Mouse (Mus musculus): ENCODE measurements around the gene Tgds.
A peak's percentile ranks its signal among the peaks of the same experiment; 100 is the strongest.
"Not testable (repeated sequence)": the region's sequence is repeated elsewhere in the genome, so short reads cannot be mapped to it uniquely, and the experiment has no call there.

Gene Tgds

GRCm38 (mm10) chr14:118131931-118132641 is 469 bp downstream of the Tgds start:
- DNase-seq (ENCODE audit: low spot score) = no peak

- DNase-seq (ENCODE audit: low spot score) = no peak
Measured at GRCm38 (mm10) chr14:118131472-118131871, 1.1 kb downstream of the Tgds start.

DNA sequence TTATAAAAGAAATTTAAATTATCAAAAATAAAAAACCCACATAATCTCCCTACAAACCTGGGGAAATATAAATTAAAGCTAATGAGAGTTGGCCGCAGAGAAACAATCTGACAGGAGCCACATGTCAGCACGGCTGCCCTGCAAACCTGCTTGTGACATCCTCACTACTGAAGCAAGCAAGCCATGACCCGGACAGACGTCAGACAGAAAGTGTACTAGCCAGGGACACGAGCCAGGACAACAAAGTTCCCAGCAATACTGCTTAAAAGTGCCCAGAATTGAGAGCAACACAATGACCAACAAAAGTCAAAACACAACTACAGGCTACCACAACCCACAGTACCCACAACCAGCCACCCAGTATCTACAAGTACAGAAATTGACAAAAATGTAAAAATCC is 6.3 kb downstream of the Tgds start:
- no peak for DNase-seq (ENCODE audit: low spot score)

DNA sequence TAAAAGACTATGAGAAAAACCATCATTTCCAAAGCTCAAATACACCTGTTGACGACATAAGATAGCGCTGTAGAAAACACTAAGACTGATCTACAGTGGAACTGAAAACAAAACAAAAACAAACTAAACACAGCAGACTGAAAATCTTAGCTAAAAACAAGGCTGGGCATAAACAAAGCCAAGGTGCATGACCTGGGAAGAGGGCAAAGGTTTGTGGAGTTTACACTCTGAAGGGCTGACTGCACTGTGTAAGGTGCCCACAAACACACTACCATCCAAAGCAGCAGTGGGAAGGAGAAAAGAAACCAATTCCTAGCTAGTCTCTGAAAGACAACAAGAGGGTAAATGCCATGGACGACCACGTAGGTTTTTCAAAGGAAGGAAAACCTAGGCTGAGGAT is 7.8 kb downstream of the Tgds start:
- DNase-seq (ENCODE audit: low spot score) = no peak

DNA sequence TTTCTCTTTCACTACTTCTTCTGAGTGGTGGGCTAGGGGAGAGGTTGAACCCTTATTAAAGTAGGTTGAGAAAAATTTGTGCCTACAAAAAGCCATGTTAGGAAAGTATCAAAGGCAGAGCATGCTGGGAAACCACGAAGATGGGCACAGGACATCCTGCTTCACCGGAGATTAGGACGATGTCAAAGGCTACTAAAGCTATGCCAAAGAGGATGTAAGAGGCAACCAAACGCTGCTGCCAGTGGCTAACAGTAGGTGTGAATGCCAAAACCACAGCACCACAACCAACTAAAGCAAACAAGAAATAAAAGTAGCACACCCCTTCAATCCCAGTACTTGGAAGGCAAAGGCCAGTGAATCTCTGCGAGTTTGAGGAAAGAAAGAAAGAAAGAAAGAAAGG is 8.4 kb downstream of the Tgds start:
- peak; percentile 5 for DNase-seq (ENCODE audit: low spot score)

DNA sequence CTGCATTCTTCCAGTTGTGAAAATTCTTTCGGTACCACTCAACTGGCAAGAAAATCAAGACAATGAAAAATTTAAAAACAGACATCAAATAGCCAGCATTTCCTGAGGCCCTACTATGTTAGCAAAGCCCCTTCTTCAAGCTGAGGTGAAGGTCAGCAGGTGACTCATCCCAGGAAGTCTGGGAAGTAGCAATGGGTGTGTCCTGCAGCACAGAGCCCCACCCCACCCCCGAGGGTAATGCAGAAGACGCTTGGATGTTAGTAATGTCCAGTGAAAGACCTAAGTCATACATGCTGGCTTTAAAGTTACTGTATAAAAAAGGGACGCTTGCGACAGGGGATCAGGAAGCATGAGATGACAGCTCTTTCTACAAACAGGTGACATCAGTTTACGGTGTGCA is 19.4 kb downstream of the Tgds start:
- DNase-seq (ENCODE audit: low spot score) = no peak

GRCm38 (mm10) chr14:118107479-118107878 is 25.1 kb downstream of the Tgds start:
- not testable (repeated sequence) for DNase-seq (ENCODE audit: low spot score)

DNA sequence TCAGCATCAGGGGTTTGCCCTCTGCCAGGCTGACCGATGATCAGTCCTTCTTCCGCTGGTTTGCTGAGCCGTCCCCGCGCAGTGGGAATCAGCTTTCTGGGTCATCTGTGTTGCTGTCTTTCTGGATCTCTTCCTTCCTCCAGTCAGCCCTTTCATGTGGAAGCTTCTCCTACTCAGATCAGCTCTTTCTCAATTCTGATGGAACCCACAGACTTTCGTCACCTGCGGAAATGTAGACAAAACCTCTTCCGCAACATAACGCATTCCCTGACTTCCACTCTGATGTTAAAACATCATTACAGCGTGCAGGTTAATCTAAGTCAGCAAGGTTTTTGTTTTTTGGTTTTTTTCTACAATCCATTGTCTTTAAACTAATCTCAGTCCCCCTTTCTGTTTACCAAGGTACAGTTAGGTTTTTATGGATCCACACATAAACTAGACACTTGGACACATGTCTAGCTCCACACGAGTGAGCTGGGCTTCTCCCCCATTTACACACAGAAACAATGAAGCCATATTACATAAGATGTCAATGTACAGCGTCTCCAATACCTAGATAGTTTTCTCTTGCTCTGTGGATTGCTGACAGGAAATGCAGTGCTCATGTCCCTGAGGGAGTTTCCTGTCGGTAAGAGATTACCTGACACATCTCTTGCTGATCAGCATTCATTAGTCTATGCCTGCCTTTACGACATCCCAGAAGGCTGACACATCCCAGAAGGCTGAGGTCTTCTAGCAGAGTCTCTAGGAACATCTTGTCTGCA is 31.1 kb downstream of the Tgds start:
- DNase-seq (ENCODE audit: low spot score) = no peak

- DNase-seq (ENCODE audit: low spot score) = no peak
Measured at GRCm38 (mm10) chr14:118098265-118098664, 34.3 kb downstream of the Tgds start.

DNA sequence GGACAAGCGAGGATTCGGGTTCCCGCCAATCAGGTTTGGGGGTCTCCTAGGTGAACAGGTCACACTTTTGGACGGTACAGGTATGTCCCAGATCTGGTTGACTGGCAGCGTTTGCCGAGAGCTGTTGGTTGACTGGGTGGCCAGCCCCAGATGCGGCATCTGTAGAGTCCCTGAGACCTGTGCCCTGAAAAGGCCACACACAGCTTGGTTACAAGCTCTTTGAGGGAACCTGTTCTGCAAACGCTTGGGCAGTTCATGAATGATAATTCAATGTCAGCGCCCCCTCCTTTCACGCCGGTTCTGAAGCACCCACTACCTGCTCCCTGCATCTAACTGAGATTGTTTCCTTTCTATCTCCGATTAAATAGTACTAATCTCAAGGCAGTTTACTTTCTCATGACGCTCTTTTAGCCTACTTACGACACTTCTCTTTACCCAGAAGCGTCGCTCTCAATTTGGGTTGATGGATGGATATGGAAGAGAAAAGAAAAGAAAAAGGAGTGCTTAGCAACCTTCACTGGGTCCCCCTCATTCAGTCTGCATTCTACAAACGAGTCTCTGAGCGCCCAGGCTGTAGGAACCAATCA is 42.7 kb downstream of the Tgds start:
- DNase-seq (ENCODE audit: low spot score) = no peak

DNA sequence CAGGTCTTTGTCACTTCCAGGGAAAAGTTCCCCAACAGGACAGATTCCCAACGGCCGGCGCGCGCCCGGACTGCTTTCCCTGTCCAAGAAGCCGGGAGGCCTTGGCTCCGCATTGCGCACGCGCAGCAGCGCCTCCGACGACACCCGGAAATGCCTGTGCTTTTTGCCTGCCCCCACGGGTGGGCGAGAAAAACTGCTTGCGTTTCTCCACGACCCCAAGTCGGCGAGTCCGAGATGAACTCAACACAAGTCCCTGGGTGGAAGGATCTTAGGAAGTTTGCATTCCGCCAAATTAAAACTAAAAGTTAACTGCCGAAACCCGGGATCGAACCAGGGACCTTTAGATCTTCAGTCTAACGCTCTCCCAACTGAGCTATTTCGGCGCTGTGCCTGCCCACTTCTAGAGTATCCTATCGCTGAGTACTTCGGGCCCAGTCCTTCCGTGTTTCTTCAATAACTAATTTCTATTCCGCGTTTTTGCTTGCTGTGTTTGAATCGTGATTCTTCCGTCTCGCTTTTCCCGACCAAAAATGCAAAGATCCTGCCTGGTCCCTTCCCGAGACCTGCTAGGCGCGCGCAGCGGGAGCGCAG is 43.2 kb downstream of the Tgds start:
- DNase-seq (ENCODE audit: low spot score) = peak; percentile 86

DNA sequence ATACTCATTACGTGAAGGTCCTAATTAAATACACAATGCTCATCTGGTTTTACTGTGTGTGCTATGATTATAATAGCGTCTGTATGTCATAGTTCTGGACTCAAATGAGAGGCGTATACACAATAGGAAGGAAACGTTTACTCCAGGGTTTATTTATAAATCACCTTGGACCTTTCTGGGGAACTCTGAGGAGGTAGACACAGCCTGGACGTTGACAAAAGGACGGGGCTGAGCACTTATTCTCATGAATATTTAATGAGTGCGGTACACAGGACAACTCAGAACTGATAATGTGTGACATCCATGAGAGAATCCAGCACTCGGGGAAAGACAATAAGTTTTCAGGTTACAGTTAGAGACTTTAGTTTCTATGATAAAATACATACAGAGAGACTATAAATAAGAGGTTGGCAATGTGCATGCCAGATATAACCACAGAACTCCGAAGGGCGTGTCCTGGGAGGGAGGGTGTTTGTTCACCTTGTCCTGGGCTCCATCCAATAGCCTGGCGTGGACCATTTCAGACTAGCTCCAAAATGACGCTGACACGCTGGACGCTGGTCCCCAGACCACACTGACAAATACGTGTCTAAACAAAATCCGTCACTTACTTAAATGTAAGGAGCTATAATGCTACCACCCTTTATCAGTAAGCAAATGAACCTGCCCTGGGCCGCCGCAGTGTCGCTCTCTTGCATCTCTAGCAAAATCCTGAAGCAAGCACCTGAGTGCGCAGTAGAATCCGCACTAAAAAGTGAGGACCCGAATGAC is 43.9 kb downstream of the Tgds start:
- no peak for DNase-seq (ENCODE audit: low spot score)

GRCm38 (mm10) chr14:118086271-118087035 is 46.1 kb downstream of the Tgds start:
- no peak for DNase-seq (ENCODE audit: low spot score)

DNA sequence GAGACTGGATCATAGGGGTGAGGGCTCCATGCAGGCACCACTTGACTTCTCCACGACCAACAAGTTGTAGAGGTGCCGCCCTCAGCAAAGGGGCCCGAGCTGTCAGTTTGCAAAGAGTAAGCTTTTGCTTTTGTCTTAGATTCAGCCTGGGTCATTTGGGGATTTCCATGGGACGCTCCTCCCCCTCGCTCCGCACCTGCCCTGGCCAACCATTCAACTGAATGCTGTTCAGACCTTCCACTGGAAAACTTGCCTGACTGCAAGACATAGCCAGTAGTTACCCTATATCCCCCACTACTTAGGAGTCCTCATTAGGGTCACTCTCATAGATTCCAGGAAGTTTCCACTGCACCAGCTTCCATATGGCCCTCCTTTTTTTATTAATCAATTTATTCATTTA is 48.7 kb downstream of the Tgds start:
- no peak for DNase-seq (ENCODE audit: low spot score)

DNA sequence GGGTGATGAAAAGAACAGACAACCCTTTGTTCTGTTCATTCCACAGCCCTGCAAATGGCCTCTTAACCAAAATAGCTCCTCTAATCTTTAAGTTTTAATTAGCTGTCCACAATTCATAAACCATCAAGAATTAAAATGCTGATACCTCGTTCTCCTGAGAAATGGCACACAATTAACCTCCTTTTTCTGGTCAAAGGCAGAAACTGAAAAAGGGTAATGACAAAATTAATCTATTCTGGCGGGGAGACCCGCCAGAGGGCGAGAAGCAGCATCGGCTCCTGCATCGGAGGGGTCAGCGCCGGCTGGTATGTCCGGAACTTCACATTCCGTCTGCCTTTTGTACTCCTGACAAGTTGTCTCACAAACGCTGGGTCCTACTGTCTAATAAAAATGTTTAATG is 51.9 kb downstream of the Tgds start:
- DNase-seq (ENCODE audit: low spot score) = no peak

- no peak for DNase-seq (ENCODE audit: low spot score)
Measured at GRCm38 (mm10) chr14:118070100-118070499, 62.5 kb downstream of the Tgds start.

- no peak for DNase-seq (ENCODE audit: low spot score)
Measured at GRCm38 (mm10) chr14:118069439-118070079, 63.0 kb downstream of the Tgds start.

Data from T-cell, adult 2 months (primary cell).